Mouse (Mus musculus) lung, postnatal 25 days (tissue): Measurements from ENCODE around the gene Rab11fip3.
A peak's percentile ranks its signal among the peaks of the same experiment; 100 is the strongest.

ENCODE experiments used
- DNase-seq: peaks from one replicate; pipeline ENCODE4 v3.0.0; 2022; ENCODE audit warnings: low spot score

Rab11fip3 gene

GRCm38 (mm10) chr17:25956201-25956600, 113.2 kb downstream of the Rab11fip3 start:
- DNase-seq = no peak

GRCm38 (mm10) chr17:25955736-25956135, 113.6 kb downstream of the Rab11fip3 start:
- no peak for DNase-seq

DNA sequence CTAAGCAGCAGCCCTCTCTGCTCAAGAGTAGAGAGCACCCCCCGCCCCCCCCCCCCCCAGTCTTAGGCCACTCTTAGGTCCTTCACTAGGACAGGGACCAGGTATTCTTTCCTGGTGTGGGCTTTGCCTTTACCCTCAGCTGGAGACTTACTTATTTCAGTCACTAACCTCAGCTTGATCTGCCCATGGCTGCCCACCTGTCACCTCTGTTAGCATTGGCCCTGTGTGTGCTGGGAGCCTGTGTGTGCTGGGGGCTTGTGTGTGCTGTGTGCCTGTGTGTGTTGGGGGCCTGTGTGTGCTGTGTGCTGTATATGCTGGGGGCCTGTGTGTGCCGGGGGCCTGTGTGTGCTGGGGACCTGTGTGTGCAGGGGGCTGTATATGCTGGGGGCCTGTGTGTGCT, 114.7 kb downstream of the Rab11fip3 start:
- DNase-seq = no peak

DNA sequence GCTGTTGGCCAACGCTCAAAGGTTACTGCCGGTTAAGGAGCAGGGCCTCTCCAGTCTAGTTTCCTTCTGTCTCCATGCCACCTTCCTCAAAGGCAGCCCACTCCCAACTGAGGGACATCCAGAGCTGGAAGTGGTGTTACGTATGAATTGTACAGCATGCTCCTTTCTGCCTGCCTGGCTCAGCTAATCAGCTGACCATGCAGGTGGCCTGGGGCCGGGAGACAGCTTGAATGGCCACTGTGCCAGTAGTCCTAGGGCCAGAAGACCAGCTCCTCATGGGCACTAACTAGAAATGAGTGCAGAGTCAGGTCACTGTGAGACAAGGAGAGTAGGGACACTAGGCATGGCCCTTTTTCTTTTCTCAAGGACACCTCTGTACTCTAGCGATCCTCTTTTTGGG, 116.2 kb downstream of the Rab11fip3 start:
- DNase-seq = no peak

DNA sequence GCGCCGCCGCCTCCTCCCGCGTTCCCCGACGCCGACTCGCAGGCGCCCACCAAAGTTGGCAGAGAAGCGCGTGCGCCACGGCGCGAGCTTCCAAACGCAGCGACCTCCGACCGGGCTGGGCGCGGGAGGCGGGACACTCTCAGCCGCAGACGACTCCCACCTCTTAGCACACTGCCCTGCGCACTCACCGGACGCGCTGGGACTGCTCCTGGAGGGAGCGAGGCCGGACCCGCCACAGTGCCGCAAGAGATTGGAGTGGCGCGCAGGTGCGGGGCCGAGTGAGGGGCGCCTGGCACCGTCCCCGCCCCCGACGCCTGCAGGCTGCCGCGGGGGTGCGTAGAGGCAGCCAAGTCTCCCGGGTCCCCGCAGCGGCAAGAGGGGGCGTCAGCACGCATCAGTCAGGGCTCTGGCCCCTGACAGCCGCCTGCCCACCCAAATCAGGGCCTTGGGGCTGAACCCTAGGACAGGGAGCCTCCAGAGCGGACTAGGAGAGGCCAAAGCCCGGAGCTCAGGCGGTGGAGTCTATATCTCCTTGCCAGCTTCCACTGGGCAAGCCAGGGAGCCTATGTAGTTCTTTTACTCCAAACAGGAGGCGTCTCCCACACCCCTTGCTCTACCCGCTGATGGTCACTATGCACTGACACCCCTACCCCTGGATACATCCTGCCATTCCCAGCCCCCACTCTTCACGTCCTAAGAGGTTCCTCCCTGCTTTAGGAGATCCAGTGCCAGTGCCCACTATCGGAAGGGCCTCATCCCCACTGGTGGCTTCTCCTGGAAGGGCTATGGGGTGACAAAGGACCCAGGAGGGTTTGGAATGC, 117.3 kb downstream of the Rab11fip3 start, which contains the start of gene A930017K11Rik:
Gene A930017K11Rik (minus strand): TSS at position 763 of the 821 bp plus-strand sequence.
- DNase-seq = no peak

- DNase-seq = no peak
These were observed 118.0 kb downstream of the Rab11fip3 start for GRCm38 (mm10) chr17:25951225-25951802.

DNA sequence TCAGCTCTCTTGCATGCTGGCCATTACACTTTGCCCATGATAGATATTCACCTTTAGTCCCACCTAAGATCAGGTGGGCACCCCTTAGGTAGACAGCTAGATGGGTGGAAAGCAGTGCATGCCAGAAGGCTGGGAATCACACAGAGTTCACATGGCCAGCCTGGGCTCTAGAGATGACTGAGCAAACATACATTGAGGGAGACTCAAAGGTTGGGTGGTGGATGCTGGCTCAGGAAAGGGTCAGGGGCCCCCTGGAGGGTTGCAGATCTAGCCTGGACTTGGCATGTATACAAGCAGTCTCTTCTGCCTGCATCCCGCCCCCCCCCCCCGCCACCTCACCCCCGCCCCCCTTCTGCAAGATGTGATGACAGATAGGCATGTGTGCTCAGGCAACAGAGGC, 118.6 kb downstream of the Rab11fip3 start:
- no peak for DNase-seq

DNA sequence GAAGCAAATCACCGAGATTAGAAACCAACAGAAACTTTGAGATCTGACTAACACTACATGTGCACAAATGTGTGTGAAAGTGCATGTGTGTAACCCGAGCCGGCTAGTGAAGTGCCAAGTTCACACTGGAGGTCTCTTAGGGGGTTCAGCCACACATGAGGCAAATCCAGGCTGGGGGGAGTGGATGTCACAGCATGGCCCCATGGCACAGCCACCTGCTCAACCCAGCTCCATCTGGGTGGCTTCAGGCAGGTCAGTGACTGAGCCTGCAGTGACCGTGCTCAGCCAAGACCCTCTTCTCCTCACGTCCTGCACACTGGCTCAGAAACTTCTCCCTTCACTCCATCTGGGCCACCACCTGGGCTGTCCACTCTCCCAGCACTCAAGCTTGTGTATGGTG, 119.4 kb downstream of the Rab11fip3 start:
- no peak for DNase-seq

GRCm38 (mm10) chr17:25948051-25948450, 121.3 kb downstream of the Rab11fip3 start:
- DNase-seq = no peak

GRCm38 (mm10) chr17:25947576-25947975, 121.8 kb downstream of the Rab11fip3 start:
- DNase-seq = no peak

DNA sequence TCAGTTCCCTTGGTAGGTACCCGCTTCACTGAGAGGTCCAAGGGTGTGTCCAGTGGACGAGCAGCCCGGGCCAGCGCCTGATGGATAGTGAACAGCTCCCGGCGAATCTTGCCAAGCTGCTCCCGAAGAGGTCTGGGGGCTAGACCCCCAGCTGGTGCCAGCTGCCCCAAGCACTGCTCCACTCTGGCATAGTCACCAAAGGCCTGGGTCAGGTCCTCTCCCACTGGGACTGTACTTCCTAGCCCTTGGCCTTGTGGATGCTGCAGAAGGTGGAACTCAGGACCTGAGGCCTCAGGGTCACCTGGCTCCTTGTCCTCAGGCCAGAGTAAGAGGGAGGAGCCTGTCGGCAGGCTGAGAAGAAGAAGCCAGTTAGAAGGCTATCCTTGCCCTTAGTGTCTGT, 122.5 kb downstream of the Rab11fip3 start:
- DNase-seq = no peak

DNA sequence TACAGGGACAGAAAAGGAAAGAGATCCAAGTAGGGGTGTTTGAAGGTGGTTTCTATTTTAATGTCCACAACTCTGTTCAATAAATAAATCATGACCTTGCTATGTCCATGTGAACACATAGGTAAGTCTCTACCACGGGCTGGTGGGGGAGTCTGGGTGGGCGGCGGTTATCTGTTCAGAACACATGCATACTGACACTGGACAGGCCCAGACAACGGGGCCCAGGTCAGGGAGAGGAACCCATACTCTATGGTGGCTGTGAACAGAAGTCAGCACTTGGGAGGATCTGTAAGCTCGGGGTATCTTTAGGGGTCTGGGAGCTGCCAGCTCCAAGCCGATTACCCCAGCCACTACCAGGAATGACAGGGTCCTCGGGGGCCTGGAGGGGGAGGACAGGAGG, 123.0 kb downstream of the Rab11fip3 start:
- DNase-seq = no peak

DNA sequence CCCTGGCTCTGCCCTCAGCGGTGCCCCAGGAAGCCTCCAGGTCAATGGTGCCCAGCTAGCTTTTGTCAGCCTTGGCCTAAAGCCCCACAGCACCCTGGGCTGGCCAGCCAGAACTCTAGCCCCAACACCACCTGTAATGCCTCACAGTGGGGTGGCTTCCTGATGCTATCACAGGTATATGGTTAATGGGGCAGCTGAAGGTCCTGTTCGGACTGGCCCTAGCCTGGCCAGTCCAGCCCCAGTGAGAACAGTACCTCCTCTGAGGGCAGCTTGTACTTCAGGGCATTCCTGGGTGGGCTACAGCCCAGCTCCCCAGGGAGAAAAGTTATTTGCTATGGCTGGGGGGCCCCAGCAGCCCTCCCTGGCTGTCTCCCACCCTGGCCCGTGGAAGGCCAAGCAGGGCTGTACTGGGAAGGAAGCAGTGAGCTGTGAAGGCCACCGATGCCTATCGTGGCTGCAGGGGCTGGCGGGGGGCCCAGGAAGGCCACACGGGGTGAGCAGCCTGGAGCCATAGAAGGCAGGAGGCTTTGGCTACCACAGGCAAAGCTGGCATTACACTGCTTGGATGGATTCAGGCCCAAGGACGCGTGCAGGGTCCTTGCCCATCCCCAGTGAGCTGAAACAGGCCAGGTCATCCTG, 123.7 kb downstream of the Rab11fip3 start:
- DNase-seq = no peak

DNA sequence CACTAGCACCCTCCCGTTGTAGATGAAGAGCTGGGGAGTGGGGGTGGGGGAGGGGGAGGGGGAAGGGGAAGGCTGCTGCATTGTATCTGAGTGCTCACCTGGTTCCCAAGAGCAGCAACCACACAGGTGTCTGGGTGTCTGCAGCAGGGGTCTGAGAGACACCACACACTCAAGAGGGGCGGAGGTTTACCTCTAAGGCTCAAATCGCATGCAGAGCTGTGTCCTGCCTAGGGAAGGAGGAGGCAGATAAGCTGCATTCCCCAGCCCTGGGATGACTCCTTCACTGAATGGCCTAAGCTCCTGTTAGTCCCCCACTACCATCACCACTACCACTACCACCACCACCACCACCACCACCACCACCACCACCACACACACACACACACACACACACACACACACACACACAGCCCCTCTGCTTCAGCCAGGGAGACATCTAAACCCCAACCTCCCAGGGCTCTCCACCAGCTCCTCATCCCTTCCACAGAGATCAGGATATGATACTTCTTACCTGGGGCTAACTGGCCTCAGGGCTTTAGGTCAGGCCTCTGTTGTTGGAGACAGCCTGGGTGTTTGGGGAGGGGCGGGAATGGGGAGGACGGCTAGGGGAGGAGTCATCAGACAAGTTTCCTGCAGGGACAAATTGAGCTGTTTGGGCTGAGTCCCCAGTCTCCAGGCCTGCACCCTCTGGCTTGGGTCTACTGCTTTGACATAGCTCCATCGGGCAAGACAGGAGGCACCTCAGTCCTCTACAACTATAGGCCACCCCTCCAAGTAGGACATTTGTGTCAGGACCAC, 124.8 kb downstream of the Rab11fip3 start, which contains the start of the genes Pigq and Nhlrc4:
Gene Pigq (minus strand): TSS at position 571 of the 798 bp plus-strand sequence.
Gene Nhlrc4 (minus strand): TSS at position 596 of the 798 bp plus-strand sequence.
- DNase-seq = no peak

DNA sequence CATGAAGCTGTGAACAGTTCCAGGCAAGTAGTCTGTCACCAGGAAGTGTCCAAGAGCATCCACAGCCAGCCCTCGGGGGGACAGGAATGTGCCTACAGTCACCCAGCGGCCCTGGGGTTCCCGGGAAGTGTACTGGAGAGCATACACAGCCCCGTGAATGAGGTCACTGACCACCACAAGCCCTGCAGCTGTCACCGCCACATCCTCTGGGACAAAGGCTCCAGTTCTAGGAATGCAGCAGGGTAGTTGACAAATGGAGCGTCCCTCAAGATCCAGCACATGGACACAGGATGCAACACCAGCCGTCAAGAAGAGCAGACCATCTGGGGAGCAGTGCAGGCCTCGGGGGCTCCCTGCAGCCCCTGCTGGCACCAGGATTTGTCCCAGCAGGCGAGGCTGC, 125.6 kb downstream of the Rab11fip3 start:
- DNase-seq = no peak

DNA sequence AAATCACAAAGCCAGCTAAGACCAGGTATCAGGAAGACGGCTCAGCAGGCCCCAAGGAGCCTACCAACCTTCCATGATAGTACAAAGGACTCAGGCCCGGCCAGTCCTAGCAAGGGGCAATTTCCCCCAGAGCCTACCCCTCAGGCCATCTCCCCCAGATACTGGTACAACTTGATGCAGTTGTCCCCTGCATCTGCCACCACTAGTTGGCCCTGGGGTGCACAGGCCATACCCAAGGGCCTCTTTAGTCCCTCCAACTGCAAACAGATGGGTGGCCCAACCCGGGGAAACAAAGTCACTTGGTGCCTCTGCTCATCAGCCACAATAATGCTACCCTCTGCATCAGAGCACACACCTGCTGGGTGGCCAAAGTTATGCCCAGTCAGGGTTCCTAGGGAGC, 126.1 kb downstream of the Rab11fip3 start:
- DNase-seq = no peak

DNA sequence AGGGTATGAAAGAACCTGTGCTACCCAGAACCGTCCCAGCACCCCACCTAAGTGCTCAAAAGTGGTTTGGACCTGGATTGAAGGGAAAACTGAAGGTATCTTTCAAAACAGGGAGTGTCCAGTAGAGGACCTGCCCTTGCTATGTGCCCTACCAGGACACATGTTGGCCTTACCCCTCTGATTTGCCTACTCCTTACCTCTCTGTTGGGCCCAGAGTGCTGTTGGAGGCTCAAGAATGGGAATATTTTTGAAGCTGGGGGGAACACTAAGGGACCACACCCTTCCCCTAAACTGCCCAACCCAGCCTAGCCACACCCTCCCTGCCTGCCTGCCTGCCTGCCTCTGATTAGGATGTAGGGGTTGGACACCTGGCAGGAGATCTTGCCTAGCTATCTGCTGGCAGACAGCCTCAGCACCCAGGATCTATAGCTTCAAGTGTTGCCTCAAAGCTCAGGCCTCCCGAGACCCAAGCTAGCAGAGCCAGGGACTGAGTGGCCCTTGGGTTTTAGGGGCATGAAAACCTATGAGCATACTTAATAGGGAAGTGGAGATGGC, 126.7 kb downstream of the Rab11fip3 start:
- no peak for DNase-seq

- peak; percentile 62 for DNase-seq
These were observed 127.7 kb downstream of the Rab11fip3 start for GRCm38 (mm10) chr17:25941511-25942241.
